Mouse (Mus musculus) adrenal gland, postnatal 14 days (tissue): ENCODE results near the gene BC049715. TPM values are rescaled to one million over a fixed set of nuclear protein-coding genes. Genes with fewer than 3 reads are reported as not detected.
"Not testable (repeated sequence)": the region's sequence is repeated elsewhere in the genome, so short reads cannot be mapped to it uniquely, and the experiment has no call there.

Source experiments
- DNase-seq: peaks from one replicate; pipeline ENCODE4 v3.0.0; 2021; ENCODE audit warnings: mixed read lengths
- total RNA-seq: library from RNA; stranded (reverse); gene quantifications from 2 replicates; pipeline ENCODE4 v1.2.3, GENCODE M21; 2021

Gene BC049715
- total RNA-seq, 1 experiment from 2014 or later: 1.1 TPM

GRCm38 (mm10) chr6:136852348-136852747 lies 24.9 kb downstream of the BC049715 start:
- no peak for DNase-seq

- peak; percentile 38 for DNase-seq
These were observed 25.3 kb downstream of the BC049715 start for GRCm38 (mm10) chr6:136852762-136853161.

GRCm38 (mm10) chr6:136854361-136854781 lies 26.9 kb downstream of the BC049715 start:
- no peak for DNase-seq

- no peak for DNase-seq
These were observed 27.8 kb downstream of the BC049715 start for GRCm38 (mm10) chr6:136855183-136855582.

- DNase-seq: peak; percentile 65
These were observed 28.7 kb downstream of the BC049715 start for GRCm38 (mm10) chr6:136856071-136856636.

- peak; percentile 50 for DNase-seq
These were observed 29.9 kb downstream of the BC049715 start, which contains the start of gene Art4 for GRCm38 (mm10) chr6:136857186-136857872. Gene Art4, minus strand, starts transcription at chr6:136857733.

GRCm38 (mm10) chr6:136857873-136858260 lies 30.4 kb downstream of the BC049715 start:
- no peak for DNase-seq

- no peak for DNase-seq
These were observed 31.0 kb downstream of the BC049715 start for GRCm38 (mm10) chr6:136858420-136858819.

GRCm38 (mm10) chr6:136861020-136861419 lies 33.6 kb downstream of the BC049715 start:
- peak; percentile 39 for DNase-seq

GRCm38 (mm10) chr6:136865360-136865759 lies 37.9 kb downstream of the BC049715 start:
- DNase-seq: no peak

- no peak for DNase-seq
These were observed 38.7 kb downstream of the BC049715 start for GRCm38 (mm10) chr6:136866150-136866549.

GRCm38 (mm10) chr6:136868921-136869320 lies 41.5 kb downstream of the BC049715 start:
- no peak for DNase-seq

- DNase-seq: peak; percentile 43
These were observed 47.2 kb downstream of the BC049715 start for GRCm38 (mm10) chr6:136874599-136874998.

- no peak for DNase-seq
These were observed 48.2 kb downstream of the BC049715 start, which contains the start of gene Mgp for GRCm38 (mm10) chr6:136875670-136876069. Gene Mgp, minus strand, starts transcription at chr6:136875823.

- DNase-seq: no peak
These were observed 54.3 kb downstream of the BC049715 start for GRCm38 (mm10) chr6:136881678-136882077.

GRCm38 (mm10) chr6:136883431-136883915 lies 56.0 kb downstream of the BC049715 start:
- no peak for DNase-seq

GRCm38 (mm10) chr6:136883961-136884360 lies 56.5 kb downstream of the BC049715 start:
- no peak for DNase-seq

GRCm38 (mm10) chr6:136884766-136885165 lies 57.3 kb downstream of the BC049715 start:
- not testable (repeated sequence) for DNase-seq

GRCm38 (mm10) chr6:136887854-136888253 lies 60.4 kb downstream of the BC049715 start:
- DNase-seq: peak; percentile 78

- DNase-seq: peak; percentile 34
These were observed 61.6 kb downstream of the BC049715 start for GRCm38 (mm10) chr6:136889067-136889466.

GRCm38 (mm10) chr6:136889554-136889953 lies 62.1 kb downstream of the BC049715 start:
- no peak for DNase-seq
